Mouse (Mus musculus) stomach, postnatal 0 days (tissue): ENCODE results near the gene Rnf114.

Source experiments
- CTCF ChIP-seq: IDR thresholded peaks from 2 replicates; pipeline ENCODE4 v1.5.1; 2016; ENCODE audit warnings: antibody characterized with exemption, low read depth, mild to moderate bottlenecking, moderate library complexity
- EP300 ChIP-seq: optimal IDR thresholded peaks from 2 replicates; pipeline ENCODE3; 2016; ENCODE audit warnings: antibody characterized with exemption

- TF ChIP-seq CTCF: no peak
- TF ChIP-seq EP300: no peak
These were observed 55.0 kb downstream of the Rnf114 start for GRCm38 (mm10) chr2:167547444-167547843.
